Mouse (Mus musculus) midbrain, embryonic 14.5 days (tissue): ENCODE data around the gene Fam160b1. TPM values are rescaled to one million over a fixed set of nuclear protein-coding genes. Genes with fewer than 3 reads are reported as not detected.

Experiments
- ATAC-seq: fragments of 200-750 bp; cut with Nextera tagmentation; 2 replicates; pipeline ENCODE4 v1.8.0; 2017; ENCODE audit warnings: moderate number of reproducible peaks, moderate library complexity; ENCODE audit not compliant: low FRiP score, low TSS enrichment
- DNase-seq: peaks from one replicate; pipeline ENCODE4 v3.0.0-alpha.2; 2015
- H3K27ac ChIP-seq: fragments of 300-500 bp; sonication (generic); replicated peaks from 2 replicates; pipeline ENCODE4 v1.5.1; 2014; ENCODE audit warnings: mild to moderate bottlenecking, low read depth, low read length, moderate library complexity
- H3K27me3 ChIP-seq: fragments of 300-500 bp; sonication (generic); 2 replicates; pipeline ENCODE4 v1.6.1; 2014; ENCODE audit warnings: low read length, control low read depth, mixed read lengths; ENCODE audit not compliant: control insufficient read depth, insufficient read depth
- H3K36me3 ChIP-seq: fragments of 300-500 bp; sonication (generic); 2 replicates; pipeline ENCODE4 v1.6.1; 2014; ENCODE audit warnings: low read length, control low read depth; ENCODE audit not compliant: control insufficient read depth, insufficient read depth
- H3K4me1 ChIP-seq: fragments of 300-500 bp; sonication (generic); 2 replicates; pipeline ENCODE4 v1.6.1; 2014; ENCODE audit warnings: mild to moderate bottlenecking, antibody characterized with exemption, low read length, control low read depth; ENCODE audit not compliant: control insufficient read depth, insufficient read depth
- H3K4me2 ChIP-seq: fragments of 300-500 bp; sonication (generic); 2 replicates; pipeline ENCODE4 v1.6.1; 2014; ENCODE audit warnings: mild to moderate bottlenecking, low read length, moderate library complexity
- H3K4me3 ChIP-seq: fragments of 300-500 bp; sonication (generic); replicated peaks from 2 replicates; pipeline ENCODE4 v1.5.1; 2014; ENCODE audit warnings: low read depth, low read length
- H3K9ac ChIP-seq: fragments of 300-500 bp; sonication (generic); replicated peaks from 2 replicates; pipeline ENCODE4 v1.6.1; 2014; ENCODE audit warnings: mild to moderate bottlenecking, low read length, moderate library complexity
- H3K9me3 ChIP-seq: fragments of 300-500 bp; sonication (generic); 2 replicates; pipeline ENCODE4 v1.6.1; 2016; ENCODE audit warnings: low read length, control low read depth, mixed read lengths; ENCODE audit not compliant: control insufficient read depth
- WGBS: fragments of 180-500 bp; shearing (Covaris S2); extraction: QIAGEN DNeasy Blood & Tissue Kit; methylation state at CpG from one replicate; pipeline ENCODE4 v1.1.7; 2014; 5-methylcytosine and 5-hydroxymethylcytosine counted together
- polyA plus RNA-seq: library from polyadenylated mRNA; unstranded; fragments of >200 nt; fragmentation: Nextera tagmentation; extraction: Ambion mirVana; gene quantifications from 2 replicates; pipeline ENCODE4 v1.2.1, GENCODE M21; 2014

Fam160b1 gene
- polyA plus RNA-seq, 1 experiment from 2014 or later, result 18.6 TPM

- no peaks in the 10 kb centered on the region for H3K27me3 ChIP-seq
- no peaks in the 10 kb centered on the region; the same call in 1 of the 2 replicates for H3K4me1 ChIP-seq
- whole genome bisulfite sequencing, result 46% methylated on average over 8 of the region's 8 CpGs
These were observed 25.3 kb upstream of the Fam160b1 start for GRCm38 (mm10) chr19:57335135-57335534.

GRCm38 (mm10) chr19:57339281-57339864 is 21.1 kb upstream of the Fam160b1 start:
- H3K4me3 ChIP-seq, result no peak overlapping the region
- H3K27me3 ChIP-seq, result no peaks in the 10 kb centered on the region
- H3K27ac ChIP-seq, result no peak overlapping the region
- H3K4me2 ChIP-seq, result no peak overlapping the region
- no peaks in the 10 kb centered on the region; the same call in 1 of the 2 replicates for H3K4me1 ChIP-seq
- H3K36me3 ChIP-seq, result no peaks in the 10 kb centered on the region
- WGBS, result 90% methylated on average over 13 of the region's 13 CpGs
- H3K9me3 ChIP-seq, result no peaks in the 10 kb centered on the region
- ATAC-seq (no peak), DNase-seq (no peak)
- no peak overlapping the region for H3K9ac ChIP-seq

More at GRCm38 (mm10) chr19:57335135-57335534, 25.3 kb upstream of the Fam160b1 start:
- Histone ChIP-seq H3K36me3 (no peaks in the 10 kb centered on the region), H3K9ac (no peak overlapping the region), H3K4me2 (no peak overlapping the region), H3K27ac (no peak overlapping the region), H3K4me3 (no peak overlapping the region), H3K9me3 (no peaks in the 10 kb centered on the region)
- ATAC-seq (no peak), DNase-seq (no peak)

- Histone ChIP-seq H3K27ac (no peak overlapping the region), H3K4me3 (no peak overlapping the region), H3K9me3 (no peaks in the 10 kb centered on the region), H3K4me1 (no peaks in the 10 kb centered on the region), H3K4me2 (no peak overlapping the region), H3K36me3 (no peaks in the 10 kb centered on the region), H3K9ac (no peak overlapping the region), H3K27me3 (no peaks in the 10 kb centered on the region)
- 83% methylated on average over 8 of the region's 8 CpGs for WGBS
- no peak for DNase-seq
- no peak for ATAC-seq
These were observed 19.4 kb upstream of the Fam160b1 start for GRCm38 (mm10) chr19:57340900-57341742.

DNA sequence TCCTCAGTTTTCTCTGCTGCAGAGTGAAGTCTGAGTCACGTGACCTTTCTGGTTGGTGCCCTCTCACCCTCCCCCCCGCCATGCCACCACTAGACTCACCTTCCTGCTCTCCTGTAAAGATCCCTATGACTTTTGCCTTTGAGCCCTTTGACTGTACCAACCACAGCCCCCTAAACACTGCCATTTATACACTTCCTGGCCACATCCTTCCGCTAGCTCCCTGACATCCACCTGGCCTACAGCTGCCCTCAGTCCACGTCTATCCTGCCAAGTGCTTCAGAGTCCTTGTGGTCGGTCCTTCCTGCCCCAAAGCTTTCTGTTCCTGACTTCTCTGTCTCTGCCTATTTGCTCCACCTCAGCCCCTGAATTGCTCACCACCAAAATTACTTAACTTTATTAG is 16.6 kb upstream of the Fam160b1 start:
- DNase-seq (no peak), ATAC-seq (no peak)
- no peaks in the 10 kb centered on the region; the same call in 1 of the 2 replicates for H3K9me3 ChIP-seq
- no peaks in the 10 kb centered on the region for H3K36me3 ChIP-seq
- H3K27me3 ChIP-seq, result no peaks in the 10 kb centered on the region
- H3K9ac ChIP-seq, result no peak overlapping the region
- no peak overlapping the region for H3K4me2 ChIP-seq
- no peak overlapping the region for H3K27ac ChIP-seq
- no peak overlapping the region for H3K4me3 ChIP-seq
- 89% methylated on average over 5 of the region's 5 CpGs for WGBS
- H3K4me1 ChIP-seq, result no peaks in the 10 kb centered on the region

DNA sequence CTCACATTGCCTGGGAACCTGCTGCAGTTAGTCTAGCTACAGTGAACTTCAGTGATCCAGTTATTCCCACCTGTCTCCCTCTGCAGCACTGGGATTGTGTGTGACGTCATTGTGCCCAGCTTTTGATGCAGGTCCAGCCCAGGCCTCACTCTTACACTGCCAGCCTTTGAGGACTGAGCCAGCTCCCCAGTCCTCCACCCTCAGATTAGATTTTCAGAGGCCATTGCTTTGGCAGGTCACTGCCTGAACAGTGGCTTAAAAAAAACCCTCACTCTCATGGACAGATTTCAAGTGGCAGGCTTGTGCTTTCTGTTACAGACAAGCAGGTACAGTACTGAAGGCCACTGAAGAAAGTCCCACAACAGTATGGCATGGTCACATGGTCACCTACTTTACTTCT is 15.8 kb upstream of the Fam160b1 start:
- H3K36me3 ChIP-seq, result no peaks in the 10 kb centered on the region
- no peak for ATAC-seq
- H3K4me3 ChIP-seq, result no peak overlapping the region
- H3K27ac ChIP-seq, result no peak overlapping the region
- no peak overlapping the region for H3K9ac ChIP-seq
- H3K4me2 ChIP-seq, result no peak overlapping the region
- 83% methylated on average over 1 of the region's 1 CpGs for WGBS
- no peaks in the 10 kb centered on the region for H3K27me3 ChIP-seq
- DNase-seq, result no peak
- H3K9me3 ChIP-seq, result no peaks in the 10 kb centered on the region; the same call in 1 of the 2 replicates
- H3K4me1 ChIP-seq, result no peaks in the 10 kb centered on the region

GRCm38 (mm10) chr19:57349096-57349495 is 11.4 kb upstream of the Fam160b1 start:
- ATAC-seq, result no peak
- H3K9ac ChIP-seq, result no peak overlapping the region
- H3K27ac ChIP-seq, result no peak overlapping the region
- H3K27me3 ChIP-seq, result no peaks in the 10 kb centered on the region
- no peak for DNase-seq
- H3K4me1 ChIP-seq, result no peaks in the 10 kb centered on the region
- no peaks in the 10 kb centered on the region for H3K36me3 ChIP-seq
- no peak overlapping the region for H3K4me3 ChIP-seq
- no peak overlapping the region for H3K4me2 ChIP-seq
- H3K9me3 ChIP-seq, result no peaks in the 10 kb centered on the region; the same call in 1 of the 2 replicates

GRCm38 (mm10) chr19:57352337-57352935 is 8.0 kb upstream of the Fam160b1 start:
- WGBS, result 93% methylated on average over 12 of the region's 12 CpGs
- no peak overlapping the region for H3K4me2 ChIP-seq
- H3K4me1 ChIP-seq, result 0 out of 2 replicates have a peak, but pooled peaks cover 3% of the 10 kb centered on the region
- no peaks in the 10 kb centered on the region; the same call in 1 of the 2 replicates for H3K9me3 ChIP-seq
- no peak for DNase-seq
- H3K36me3 ChIP-seq, result no peaks in the 10 kb centered on the region
- no peaks in the 10 kb centered on the region for H3K27me3 ChIP-seq
- no peak overlapping the region for H3K27ac ChIP-seq
- H3K4me3 ChIP-seq, result no peak overlapping the region
- H3K9ac ChIP-seq, result no peak overlapping the region
- ATAC-seq, result no peak

- Histone ChIP-seq H3K27ac (no peak overlapping the region), H3K4me3 (no peak overlapping the region), H3K36me3 (no peaks in the 10 kb centered on the region), H3K4me1 (0 out of 2 replicates have a peak, but pooled peaks cover 3% of the 10 kb centered on the region), H3K9ac (no peak overlapping the region), H3K9me3 (no peaks in the 10 kb centered on the region; the same call in 1 of the 2 replicates), H3K27me3 (no peaks in the 10 kb centered on the region), H3K4me2 (no peak overlapping the region)
- no peak for ATAC-seq
- WGBS, result 80% methylated on average over 10 of the region's 10 CpGs
- no peak for DNase-seq
These were observed 7.3 kb upstream of the Fam160b1 start for GRCm38 (mm10) chr19:57353228-57353627.
